Mouse (Mus musculus) limb, embryonic 12.5 days (tissue): Measurements from ENCODE around the gene Siglecg. TPM values are rescaled to one million over a fixed set of nuclear protein-coding genes. Genes with fewer than 3 reads are reported as not detected.
"Not testable (repeated sequence)": the region's sequence is repeated elsewhere in the genome, so short reads cannot be mapped to it uniquely, and the experiment has no call there.

ENCODE experiments used
- ATAC-seq: fragments of 200-750 bp; cut with Nextera tagmentation; 2 replicates; pipeline ENCODE4 v1.8.0; 2017; ENCODE audit warnings: low read depth, moderate TSS enrichment; ENCODE audit not compliant: insufficient number of reproducible peaks, insufficient read depth, low FRiP score, low TSS enrichment
- H3K27ac ChIP-seq: fragments of 300-500 bp; sonication (generic); 2 replicates; pipeline ENCODE4 v1.5.1; 2016; ENCODE audit warnings: mild to moderate bottlenecking, moderate library complexity
- H3K27me3 ChIP-seq: fragments of 300-500 bp; sonication (generic); 2 replicates; pipeline ENCODE4 v1.6.1; 2016; ENCODE audit warnings: mild to moderate bottlenecking, moderate library complexity
- H3K36me3 ChIP-seq: fragments of 300-500 bp; sonication (generic); 2 replicates; pipeline ENCODE4 v1.6.1; 2016; ENCODE audit warnings: mild to moderate bottlenecking, moderate library complexity
- H3K4me1 ChIP-seq: fragments of 300-500 bp; sonication (generic); replicated peaks from 2 replicates; pipeline ENCODE4 v1.6.1; 2016
- H3K4me2 ChIP-seq: fragments of 300-500 bp; sonication (generic); 2 replicates; pipeline ENCODE4 v1.6.1; 2016; ENCODE audit warnings: mild to moderate bottlenecking, moderate library complexity
- H3K4me3 ChIP-seq: fragments of 300-500 bp; sonication (generic); replicated peaks from 2 replicates; pipeline ENCODE4 v1.5.1; 2016; ENCODE audit warnings: mild to moderate bottlenecking
- H3K9ac ChIP-seq: fragments of 300-500 bp; sonication (generic); replicated peaks from 2 replicates; pipeline ENCODE4 v1.6.1; 2016; ENCODE audit warnings: mild to moderate bottlenecking, moderate library complexity
- H3K9me3 ChIP-seq: fragments of 300-500 bp; sonication (generic); 2 replicates; pipeline ENCODE4 v1.6.1; 2016; ENCODE audit warnings: mild to moderate bottlenecking, moderate library complexity
- WGBS: fragments of 180-500 bp; shearing (Covaris S2); methylation state at CpG from one replicate; pipeline ENCODE4 v1.1.7; 2016; 5-methylcytosine and 5-hydroxymethylcytosine counted together
- polyA plus RNA-seq: library from polyadenylated mRNA; unstranded; fragments of >200 nt; fragmentation: Nextera tagmentation; extraction: Ambion mirVana; gene quantifications from 2 replicates; pipeline ENCODE4 v1.2.1, GENCODE M21; 2016

The Siglecg gene
- not detected in 2 replicates for polyA plus RNA-seq

DNA sequence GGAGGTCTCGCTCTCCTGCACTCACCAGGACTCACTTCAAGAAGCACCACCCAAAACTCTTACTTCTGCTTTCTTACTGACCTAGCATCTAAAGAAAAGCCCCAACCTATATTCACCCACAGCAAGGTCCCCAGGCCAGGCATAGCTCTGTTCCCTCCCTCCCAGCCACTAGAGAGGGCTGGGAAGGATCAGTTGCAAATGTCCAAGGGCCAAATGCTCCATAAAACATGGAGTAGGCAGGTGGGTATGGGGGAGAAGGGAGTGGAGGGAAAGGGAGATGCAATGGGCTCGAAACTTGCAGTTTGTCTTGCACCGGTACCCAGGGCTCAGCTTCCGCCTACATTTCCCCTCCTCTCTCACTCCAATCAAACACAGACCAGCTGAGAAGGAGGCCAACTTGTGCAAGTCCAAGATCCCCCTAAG lies at the start of gene Siglecg:
Gene Siglecg (plus strand): TSS at position 74 of the 423 bp plus-strand sequence.
- no peak within 1 kb of the TSS for H3K9ac ChIP-seq
- no peaks in the 10 kb centered on the region; the same call in 1 of the 2 replicates for H3K4me1 ChIP-seq
- ATAC-seq: no peak
- no peak within 1 kb of the TSS for H3K4me3 ChIP-seq
- no peak within 1 kb of the TSS for H3K4me2 ChIP-seq
- 77% methylated on average over 4 of the region's 4 CpGs for WGBS
- H3K9me3 ChIP-seq: no peaks in the 10 kb centered on the region
- H3K27ac ChIP-seq: no peak within 1 kb of the TSS
- no peaks in the 10 kb centered on the region for H3K36me3 ChIP-seq
- H3K27me3 ChIP-seq: no peaks in the 10 kb centered on the region

DNA sequence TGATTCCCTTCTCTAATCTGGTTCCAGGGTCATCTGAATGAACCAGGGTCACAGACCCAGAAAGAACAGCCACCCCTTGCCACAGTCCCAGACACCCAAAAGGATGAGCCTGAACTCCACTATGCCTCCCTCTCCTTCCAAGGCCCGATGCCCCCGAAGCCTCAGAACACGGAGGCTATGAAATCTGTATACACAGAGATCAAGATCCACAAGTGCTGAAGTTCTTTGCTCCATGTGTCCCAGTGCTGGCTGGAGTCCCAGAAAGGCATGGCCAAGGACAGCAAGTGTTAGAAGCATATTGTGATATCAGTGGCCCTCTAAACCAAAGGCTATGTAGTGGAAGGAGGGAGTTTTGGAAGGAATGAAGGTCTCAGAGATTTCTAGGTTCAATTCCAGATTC lies 49.4 kb upstream of the Siglecg start:
- Histone ChIP-seq H3K27ac (no peak overlapping the region), H3K36me3 (no peaks in the 10 kb centered on the region), H3K4me1 (peaks cover 6% of the 10 kb centered on the region; the same call in 1 of the 2 replicates), H3K9ac (no peak overlapping the region), H3K27me3 (no peaks in the 10 kb centered on the region), H3K9me3 (no peaks in the 10 kb centered on the region), H3K4me2 (no peak overlapping the region), H3K4me3 (no peak overlapping the region)
- no peak for ATAC-seq
- 89% methylated on average over 3 of the region's 3 CpGs for WGBS

DNA sequence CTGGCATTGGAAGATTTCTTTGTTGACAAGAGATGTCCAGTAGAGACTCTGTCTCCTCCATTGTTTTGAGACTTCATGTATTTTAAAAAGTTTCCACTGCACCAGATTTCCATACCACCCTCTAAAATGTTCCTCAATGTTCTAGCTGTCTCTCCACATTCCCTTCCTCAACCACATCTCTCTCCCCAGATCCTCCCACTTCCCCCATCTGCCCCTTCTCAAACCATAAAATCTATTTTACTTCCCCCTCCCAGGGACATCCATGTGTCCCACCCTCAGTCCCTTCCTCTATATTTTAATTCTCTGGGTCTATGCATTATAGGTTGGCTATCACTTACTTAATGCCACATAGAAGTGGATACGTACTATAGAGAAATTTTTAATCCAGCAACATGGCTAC lies 46.6 kb upstream of the Siglecg start:
- no peaks in the 10 kb centered on the region for H3K9me3 ChIP-seq
- ATAC-seq: no peak

DNA sequence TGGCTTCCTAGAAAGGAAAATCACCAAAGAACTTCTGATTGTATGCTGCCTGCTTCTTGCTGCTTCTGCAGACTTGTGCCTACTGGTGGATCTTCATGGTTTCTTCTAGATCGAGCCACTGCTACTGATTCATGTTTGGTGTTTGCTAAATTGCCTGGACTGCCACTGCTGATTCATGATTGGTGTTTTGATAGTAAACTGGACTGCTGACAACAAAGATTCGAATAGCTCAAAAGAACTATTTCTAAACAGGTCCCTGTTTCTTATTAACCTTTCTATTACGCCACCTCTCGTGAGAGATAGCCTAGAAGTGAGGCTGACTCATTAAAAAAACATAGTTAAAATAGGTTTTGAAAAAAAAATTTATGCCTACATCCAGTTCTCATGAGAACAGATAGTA lies 46.0 kb upstream of the Siglecg start:
- 78% methylated on average over 4 of the region's 4 CpGs for WGBS
- no peak for ATAC-seq
- no peaks in the 10 kb centered on the region for H3K9me3 ChIP-seq
- no peak overlapping the region for H3K4me3 ChIP-seq
- H3K27me3 ChIP-seq: no peaks in the 10 kb centered on the region
- H3K4me2 ChIP-seq: no peak overlapping the region
- H3K27ac ChIP-seq: no peak overlapping the region
- H3K36me3 ChIP-seq: no peaks in the 10 kb centered on the region
- H3K4me1 ChIP-seq: no peaks in the 10 kb centered on the region
- no peak overlapping the region for H3K9ac ChIP-seq

More for the DNA sequence above, 46.6 kb upstream of the Siglecg start:
- Histone ChIP-seq H3K9ac (no peak overlapping the region), H3K27ac (no peak overlapping the region), H3K4me2 (no peak overlapping the region), H3K27me3 (no peaks in the 10 kb centered on the region), H3K36me3 (no peaks in the 10 kb centered on the region), H3K4me1 (no peaks in the 10 kb centered on the region), H3K4me3 (no peak overlapping the region)
- WGBS: 88% methylated on average over 1 of the region's 1 CpGs

DNA sequence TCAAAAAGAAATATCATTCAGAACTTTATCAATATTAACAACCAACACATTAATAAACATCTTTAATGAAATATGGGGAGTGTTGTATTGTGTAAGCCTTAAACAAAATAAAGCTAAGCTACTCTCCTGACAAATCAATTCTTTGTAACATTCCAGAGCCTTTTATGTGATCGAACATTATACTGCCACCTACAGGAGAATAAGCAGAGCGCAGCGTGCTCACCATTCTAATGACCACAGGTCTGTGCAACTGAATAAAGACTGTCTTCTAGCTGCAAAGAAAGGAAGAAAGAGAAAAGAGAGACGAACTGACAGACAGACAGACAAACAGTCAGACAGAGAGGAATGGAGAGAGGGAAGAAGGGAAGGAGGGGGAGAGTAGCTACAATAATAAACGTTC lies 29.8 kb upstream of the Siglecg start:
- no peak overlapping the region for H3K27ac ChIP-seq
- H3K4me2 ChIP-seq: no peak overlapping the region
- no peaks in the 10 kb centered on the region for H3K9me3 ChIP-seq
- no peaks in the 10 kb centered on the region for H3K36me3 ChIP-seq
- no peaks in the 10 kb centered on the region for H3K27me3 ChIP-seq
- H3K4me3 ChIP-seq: no peak overlapping the region
- H3K4me1 ChIP-seq: no peaks in the 10 kb centered on the region
- H3K9ac ChIP-seq: no peak overlapping the region
- no peak for ATAC-seq
- WGBS: 16% methylated on average over 5 of the region's 5 CpGs

DNA sequence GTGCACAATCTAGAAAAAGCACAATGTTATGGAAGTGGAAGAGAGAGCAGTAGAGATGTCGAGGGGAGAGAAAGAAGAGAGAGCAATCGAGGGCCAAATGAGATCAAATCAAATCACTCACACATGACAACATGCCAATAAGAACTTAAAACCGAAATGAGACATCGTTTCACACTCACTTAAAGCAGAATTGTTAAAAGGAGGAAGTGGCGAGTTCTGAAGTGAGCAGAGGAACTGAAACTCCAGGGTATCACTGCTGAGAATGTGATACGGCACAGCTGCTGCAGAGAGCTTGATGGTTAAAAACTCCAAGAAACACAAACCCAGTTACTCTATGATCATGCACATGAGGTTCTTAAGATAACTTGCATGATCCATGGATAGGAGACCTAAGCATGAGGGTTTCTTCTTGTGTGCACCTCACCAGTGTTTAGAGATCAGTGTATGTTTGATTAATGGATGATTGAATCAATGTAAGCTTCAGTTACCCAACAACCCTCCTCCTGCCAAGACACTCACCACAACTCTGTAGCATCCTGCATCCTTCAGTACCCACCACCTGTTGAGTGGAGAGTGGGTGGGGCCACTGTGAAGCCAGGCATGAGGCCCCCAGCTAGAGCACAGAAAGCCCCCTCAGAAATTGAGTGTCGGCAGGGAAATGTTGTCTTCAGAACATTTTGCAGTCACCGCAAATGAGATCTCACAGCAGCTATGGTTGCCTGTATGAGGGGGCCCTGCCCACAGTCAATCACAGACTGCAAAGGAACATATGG lies 15.5 kb upstream of the Siglecg start:
- Histone ChIP-seq H3K4me2 (no peak overlapping the region), H3K27me3 (no peaks in the 10 kb centered on the region), H3K9ac (no peak overlapping the region), H3K36me3 (no peaks in the 10 kb centered on the region), H3K9me3 (no peaks in the 10 kb centered on the region), H3K27ac (no peak overlapping the region), H3K4me3 (no peak overlapping the region), H3K4me1 (no peaks in the 10 kb centered on the region)
- ATAC-seq: no peak
- WGBS: 75% methylated on average over 8 of the region's 8 CpGs

DNA sequence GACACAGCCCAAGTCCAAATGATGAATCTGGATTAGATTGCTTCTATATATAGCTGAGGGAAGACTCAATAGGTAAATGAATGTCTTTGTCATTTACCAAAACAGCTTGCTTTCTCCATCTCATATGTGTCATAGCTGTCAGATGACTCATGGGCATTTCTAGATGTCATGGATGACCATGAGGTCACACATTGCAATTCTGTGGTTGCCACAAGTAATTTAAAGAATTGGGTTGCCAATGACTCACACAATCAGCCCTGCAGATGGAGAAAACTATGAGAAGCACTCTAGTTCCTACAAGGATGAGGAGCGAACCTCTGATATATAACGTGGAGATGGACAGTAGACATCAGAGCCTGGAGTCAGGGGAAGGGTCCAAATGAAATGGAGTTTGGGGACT lies 8.5 kb upstream of the Siglecg start:
- Histone ChIP-seq H3K4me2 (no peak overlapping the region), H3K27me3 (no peaks in the 10 kb centered on the region), H3K4me3 (no peak overlapping the region), H3K4me1 (no peaks in the 10 kb centered on the region), H3K27ac (no peak overlapping the region), H3K36me3 (no peaks in the 10 kb centered on the region), H3K9ac (no peak overlapping the region), H3K9me3 (no peaks in the 10 kb centered on the region)
- no peak for ATAC-seq
- WGBS: 92% methylated on average over 2 of the region's 2 CpGs

DNA sequence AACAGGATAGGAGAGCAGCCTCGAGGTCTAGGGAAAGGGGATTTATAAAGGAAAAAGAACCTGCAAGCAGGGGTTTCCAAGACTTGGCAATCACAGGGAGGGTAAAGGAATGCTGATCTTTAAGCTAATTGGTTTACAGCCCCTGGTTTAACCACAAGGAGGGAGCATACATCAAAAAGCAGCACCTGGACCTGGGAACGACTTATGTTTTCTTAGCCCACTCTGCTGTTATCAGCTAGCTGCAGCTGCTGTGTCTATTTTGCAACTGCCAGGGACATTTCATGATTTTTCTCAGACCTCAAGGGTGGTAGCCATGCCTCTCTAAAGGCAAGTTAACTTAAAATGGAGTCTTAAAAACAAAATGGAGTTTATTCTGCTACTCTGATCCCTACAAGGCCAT lies 5.3 kb upstream of the Siglecg start:
- Histone ChIP-seq H3K9ac (no peak overlapping the region), H3K4me3 (no peak overlapping the region), H3K9me3 (no peaks in the 10 kb centered on the region), H3K27ac (no peak overlapping the region), H3K4me1 (no peaks in the 10 kb centered on the region), H3K27me3 (no peaks in the 10 kb centered on the region), H3K36me3 (no peaks in the 10 kb centered on the region), H3K4me2 (no peak overlapping the region)
- no peak for ATAC-seq
- 21% methylated on average over 2 of the region's 2 CpGs for WGBS

DNA sequence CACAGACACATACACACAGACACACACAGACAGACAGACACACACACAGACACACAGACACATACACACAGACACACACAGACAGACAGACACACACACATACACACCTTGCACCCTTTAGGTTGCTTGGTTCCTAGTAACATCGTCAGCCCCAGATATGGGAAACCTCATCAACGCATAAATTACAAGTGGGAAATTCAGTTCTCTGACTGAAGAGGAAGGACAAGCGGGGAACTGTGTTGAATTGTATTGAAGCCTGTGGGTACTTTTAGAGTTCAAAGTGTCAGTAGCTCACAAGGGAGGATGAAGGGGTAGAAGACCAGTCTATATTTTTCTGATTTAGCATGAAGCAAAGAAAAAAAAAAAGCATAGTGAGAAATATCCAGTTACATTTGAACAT lies 431 bp upstream of the Siglecg start:
- no peaks in the 10 kb centered on the region for H3K9me3 ChIP-seq
- WGBS: 88% methylated on average over 3 of the region's 3 CpGs
- no peak for ATAC-seq
- H3K27ac ChIP-seq: no peak overlapping the region
- H3K4me2 ChIP-seq: no peak overlapping the region
- H3K27me3 ChIP-seq: no peaks in the 10 kb centered on the region
- no peaks in the 10 kb centered on the region; the same call in 1 of the 2 replicates for H3K4me1 ChIP-seq
- no peak overlapping the region for H3K9ac ChIP-seq
- H3K36me3 ChIP-seq: no peaks in the 10 kb centered on the region
- no peak overlapping the region for H3K4me3 ChIP-seq

DNA sequence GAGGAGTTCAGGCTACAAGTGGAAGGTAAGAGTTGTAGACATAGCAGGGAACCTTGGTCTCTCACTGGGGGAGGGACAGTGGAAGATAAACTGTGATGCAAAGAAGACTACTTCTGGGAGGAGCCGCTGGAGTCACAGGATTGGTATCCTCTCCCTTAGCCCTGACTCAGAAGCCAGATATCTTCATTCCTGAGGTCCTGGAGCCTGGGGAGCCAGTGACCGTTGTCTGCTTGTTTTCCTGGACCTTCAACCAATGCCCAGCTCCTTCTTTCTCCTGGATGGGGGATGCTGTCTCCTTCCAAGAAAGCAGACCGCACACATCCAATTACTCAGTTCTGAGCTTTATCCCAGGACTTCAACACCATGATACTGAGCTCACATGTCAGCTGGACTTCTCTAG lies 1.1 kb downstream of the Siglecg start:
- H3K36me3 ChIP-seq: no peaks in the 10 kb centered on the region
- no peaks in the 10 kb centered on the region for H3K27me3 ChIP-seq
- H3K4me3 ChIP-seq: no peak overlapping the region
- no peaks in the 10 kb centered on the region; the same call in 1 of the 2 replicates for H3K4me1 ChIP-seq
- H3K27ac ChIP-seq: no peak overlapping the region
- no peak overlapping the region for H3K4me2 ChIP-seq
- H3K9ac ChIP-seq: no peak overlapping the region
- WGBS: 76% methylated on average over 3 of the region's 3 CpGs
- H3K9me3 ChIP-seq: no peaks in the 10 kb centered on the region
- no peak for ATAC-seq

DNA sequence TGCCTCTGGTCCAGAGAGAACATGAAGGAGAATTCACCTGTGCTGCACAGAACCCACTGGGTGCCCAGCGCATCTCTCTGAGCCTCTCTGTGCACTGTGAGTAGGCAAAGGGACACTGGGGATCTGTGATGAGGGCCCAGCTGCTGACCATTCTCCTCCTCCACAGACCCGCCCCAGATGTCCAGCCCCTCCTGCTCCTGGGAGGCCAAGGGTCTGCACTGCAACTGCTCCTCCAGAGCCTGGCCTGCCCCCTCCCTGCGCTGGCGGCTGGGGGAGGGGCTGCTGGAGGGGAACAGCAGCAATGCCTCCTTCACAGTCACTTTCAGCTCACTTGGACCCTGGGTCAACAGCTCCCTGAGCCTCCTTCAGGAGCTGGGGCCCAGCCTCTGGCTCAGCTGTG lies 3.7 kb downstream of the Siglecg start:
- H3K36me3 ChIP-seq, H3K9ac ChIP-seq, H3K4me1 ChIP-seq, H3K9me3 ChIP-seq, H3K4me2 ChIP-seq, H3K27ac ChIP-seq, H3K27me3 ChIP-seq, H3K4me3 ChIP-seq: not testable (repeated sequence)
- WGBS: 29% methylated on average over 4 of the region's 4 CpGs
- ATAC-seq: 0 out of 2 replicates have a peak, but pooled peaks have one; percentile 52

DNA sequence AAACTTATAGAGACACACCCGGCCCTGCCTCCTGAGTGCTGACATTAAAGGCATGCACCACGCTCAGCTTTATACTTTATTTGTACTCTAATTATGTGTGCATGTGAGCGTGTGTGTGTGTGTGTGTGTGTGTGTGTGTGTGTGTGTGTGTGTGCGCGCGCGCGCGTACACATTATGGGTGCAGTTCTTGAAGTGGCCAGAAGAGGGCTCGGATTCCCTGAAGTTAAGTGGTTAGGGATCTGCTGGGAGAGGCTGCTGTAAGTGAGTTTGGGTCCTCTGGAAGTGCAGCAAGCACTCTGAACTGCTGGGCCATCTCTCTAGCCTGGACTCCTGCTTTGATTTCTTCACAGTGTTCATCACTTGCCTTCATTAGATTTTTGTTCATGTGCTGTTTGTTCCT lies 9.3 kb downstream of the Siglecg start:
- H3K9ac ChIP-seq: no peak overlapping the region
- no peaks in the 10 kb centered on the region for H3K27me3 ChIP-seq
- H3K9me3 ChIP-seq: peaks cover 6% of the 10 kb centered on the region
- ATAC-seq: no peak
- H3K4me1 ChIP-seq: no peaks in the 10 kb centered on the region
- 84% methylated on average over 10 of the region's 10 CpGs for WGBS
- H3K27ac ChIP-seq: no peak overlapping the region
- no peak overlapping the region for H3K4me2 ChIP-seq
- H3K4me3 ChIP-seq: no peak overlapping the region
- no peaks in the 10 kb centered on the region for H3K36me3 ChIP-seq
